Mouse (Mus musculus): ENCODE measurements around the gene Pomp. TPM values are rescaled to one million over a fixed set of nuclear protein-coding genes. Genes with fewer than 3 reads are reported as not detected.

Pomp gene
- polyA plus RNA-seq, 1 experiment from 2014 or later = 481 TPM

GRCm38 (mm10) chr5:147869568-147869967 lies 9.3 kb downstream of the Pomp start:
- peaks cover 100% of the 10 kb centered on the region for H3K36me3 ChIP-seq
- ATAC-seq (replicated peaks; ENCODE audit: low FRiP score) = no peak
- H3K4me3 ChIP-seq (replicated peaks) = no peak overlapping the region
- H3K4me1 ChIP-seq = no peaks in the 10 kb centered on the region
- no peak overlapping the region for H3K9ac ChIP-seq
- H3K27ac ChIP-seq = no peak overlapping the region
- H3K27me3 ChIP-seq = no peaks in the 10 kb centered on the region
- H3K4me2 ChIP-seq = no peak overlapping the region
- H3K9me3 ChIP-seq (replicated peaks) = no peaks in the 10 kb centered on the region
- WGBS = 82% methylated on average over 6 of the region's 6 CpGs

- peak; percentile 59; the same call in 1 of the 2 replicates for ATAC-seq (replicated peaks; ENCODE audit: low FRiP score)
- Histone ChIP-seq H3K4me1 (no peaks in the 10 kb centered on the region), H3K4me2 (no peak overlapping the region), H3K36me3 (peaks cover 100% of the 10 kb centered on the region), H3K9ac (no peak overlapping the region), H3K27ac (no peak overlapping the region), H3K9me3 (replicated peaks) (no peaks in the 10 kb centered on the region), H3K4me3 (replicated peaks) (no peak overlapping the region), H3K27me3 (no peaks in the 10 kb centered on the region)
- WGBS = 56% methylated on average over 1 of the region's 1 CpGs
Observed at GRCm38 (mm10) chr5:147870296-147870695, 10.0 kb downstream of the Pomp start.

GRCm38 (mm10) chr5:147871091-147871820 lies 11.0 kb downstream of the Pomp start:
- no peaks in the 10 kb centered on the region for H3K4me1 ChIP-seq
- ATAC-seq (replicated peaks; ENCODE audit: low FRiP score) = no peak
- no peak overlapping the region for H3K9ac ChIP-seq
- peaks cover 100% of the 10 kb centered on the region for H3K36me3 ChIP-seq
- no peak overlapping the region for H3K4me3 ChIP-seq (replicated peaks)
- H3K27me3 ChIP-seq = no peaks in the 10 kb centered on the region
- H3K9me3 ChIP-seq (replicated peaks) = no peaks in the 10 kb centered on the region
- H3K27ac ChIP-seq = no peak overlapping the region
- H3K4me2 ChIP-seq = no peak overlapping the region
- 84% methylated on average over 15 of the region's 15 CpGs for whole genome bisulfite sequencing

GRCm38 (mm10) chr5:147874491-147875065 lies 14.3 kb downstream of the Pomp start:
- no peak overlapping the region for H3K9ac ChIP-seq
- H3K36me3 ChIP-seq = peaks cover 92% of the 10 kb centered on the region
- H3K9me3 ChIP-seq (replicated peaks) = no peaks in the 10 kb centered on the region; the same call in 1 of the 2 replicates
- H3K4me3 ChIP-seq (replicated peaks) = no peak overlapping the region
- WGBS = 96% methylated on average over 18 of the region's 18 CpGs
- H3K4me2 ChIP-seq = no peak overlapping the region
- no peaks in the 10 kb centered on the region for H3K27me3 ChIP-seq
- H3K4me1 ChIP-seq = no peaks in the 10 kb centered on the region
- ATAC-seq (replicated peaks; ENCODE audit: low FRiP score) = no peak
- no peak overlapping the region for H3K27ac ChIP-seq

- no peaks in the 10 kb centered on the region; the same call in 1 of the 2 replicates for H3K9me3 ChIP-seq (replicated peaks)
- no peak overlapping the region for H3K27ac ChIP-seq
- H3K36me3 ChIP-seq = peaks cover 90% of the 10 kb centered on the region
- no peaks in the 10 kb centered on the region for H3K27me3 ChIP-seq
- no peak overlapping the region for H3K9ac ChIP-seq
- 95% methylated on average over 8 of the region's 8 CpGs for WGBS
- H3K4me1 ChIP-seq = no peaks in the 10 kb centered on the region
- ATAC-seq (replicated peaks; ENCODE audit: low FRiP score) = no peak
- H3K4me3 ChIP-seq (replicated peaks) = no peak overlapping the region
- H3K4me2 ChIP-seq = no peak overlapping the region
Observed at GRCm38 (mm10) chr5:147875210-147875609, 14.9 kb downstream of the Pomp start.

- Histone ChIP-seq H3K4me3 (replicated peaks) (no peak overlapping the region), H3K4me1 (no peaks in the 10 kb centered on the region), H3K27me3 (no peaks in the 10 kb centered on the region), H3K36me3 (peaks cover 83% of the 10 kb centered on the region), H3K9me3 (replicated peaks) (no peaks in the 10 kb centered on the region; the same call in 1 of the 2 replicates), H3K27ac (no peak overlapping the region), H3K9ac (no peak overlapping the region), H3K4me2 (no peak overlapping the region)
- ATAC-seq (replicated peaks; ENCODE audit: low FRiP score) = no peak
- 87% methylated on average over 6 of the region's 6 CpGs for WGBS
Observed at GRCm38 (mm10) chr5:147877520-147877919, 17.3 kb downstream of the Pomp start.

GRCm38 (mm10) chr5:147879971-147880682 lies 19.9 kb downstream of the Pomp start:
- 89% methylated on average over 17 of the region's 17 CpGs for WGBS
- ATAC-seq (replicated peaks; ENCODE audit: low FRiP score) = no peak
- H3K4me2 ChIP-seq = no peak overlapping the region
- no peaks in the 10 kb centered on the region for H3K4me1 ChIP-seq
- peaks cover 58% of the 10 kb centered on the region for H3K36me3 ChIP-seq
- no peak overlapping the region for H3K27ac ChIP-seq
- H3K9ac ChIP-seq = no peak overlapping the region
- H3K9me3 ChIP-seq (replicated peaks) = no peaks in the 10 kb centered on the region; the same call in 1 of the 2 replicates
- H3K27me3 ChIP-seq = no peaks in the 10 kb centered on the region
- no peak overlapping the region for H3K4me3 ChIP-seq (replicated peaks)

- ATAC-seq (replicated peaks; ENCODE audit: low FRiP score) = no peak
- no peak overlapping the region for H3K9ac ChIP-seq
- no peaks in the 10 kb centered on the region for H3K27me3 ChIP-seq
- peaks cover 25% of the 10 kb centered on the region for H3K36me3 ChIP-seq
- H3K4me3 ChIP-seq (replicated peaks) = no peak overlapping the region
- no peak overlapping the region for H3K4me2 ChIP-seq
- H3K4me1 ChIP-seq = no peaks in the 10 kb centered on the region
- WGBS = 61% methylated on average over 6 of the region's 6 CpGs
- H3K9me3 ChIP-seq (replicated peaks) = no peaks in the 10 kb centered on the region
- H3K27ac ChIP-seq = no peak overlapping the region
Observed at GRCm38 (mm10) chr5:147883581-147883980, 23.3 kb downstream of the Pomp start.

GRCm38 (mm10) chr5:147888313-147889297 lies 28.3 kb downstream of the Pomp start:
- no peak overlapping the region for H3K4me3 ChIP-seq (replicated peaks)
- ATAC-seq (replicated peaks; ENCODE audit: low FRiP score) = no peak
- H3K27ac ChIP-seq = no peak overlapping the region
- H3K4me2 ChIP-seq = no peak overlapping the region
- H3K27me3 ChIP-seq = peaks cover 12% of the 10 kb centered on the region; the same call in 1 of the 2 replicates
- no peak overlapping the region for H3K9ac ChIP-seq
- 76% methylated on average over 10 of the region's 12 CpGs for WGBS
- no peaks in the 10 kb centered on the region for H3K9me3 ChIP-seq (replicated peaks)
- peaks cover 3% of the 10 kb centered on the region for H3K4me1 ChIP-seq
- no peaks in the 10 kb centered on the region for H3K36me3 ChIP-seq

- Histone ChIP-seq H3K27me3 (peaks cover 30% of the 10 kb centered on the region), H3K4me2 (no peak overlapping the region), H3K36me3 (no peaks in the 10 kb centered on the region), H3K4me1 (peaks cover 18% of the 10 kb centered on the region), H3K9ac (no peak overlapping the region), H3K4me3 (replicated peaks) (no peak overlapping the region), H3K27ac (no peak overlapping the region), H3K9me3 (replicated peaks) (no peaks in the 10 kb centered on the region)
- no peak for ATAC-seq (replicated peaks; ENCODE audit: low FRiP score)
- WGBS = 30% methylated on average over 6 of the region's 6 CpGs
Observed at GRCm38 (mm10) chr5:147892735-147893134, 32.5 kb downstream of the Pomp start.

- Histone ChIP-seq H3K4me1 (peaks cover 18% of the 10 kb centered on the region), H3K9ac (no peak overlapping the region), H3K27me3 (peaks cover 30% of the 10 kb centered on the region), H3K27ac (no peak overlapping the region), H3K4me2 (no peak overlapping the region; the same call in 1 of the 2 replicates), H3K36me3 (no peaks in the 10 kb centered on the region), H3K9me3 (replicated peaks) (no peaks in the 10 kb centered on the region), H3K4me3 (replicated peaks) (no peak overlapping the region)
- 27% methylated on average over 9 of the region's 9 CpGs for WGBS
- ATAC-seq (replicated peaks; ENCODE audit: low FRiP score) = no peak
Observed at GRCm38 (mm10) chr5:147893143-147893542, 32.9 kb downstream of the Pomp start.

All from kidney, embryonic 15.5 days (tissue).